Mouse (Mus musculus) B cell, adult (primary cell): Measurements from ENCODE around the gene Htra1. TPM values are rescaled to one million over a fixed set of nuclear protein-coding genes. Genes with fewer than 3 reads are reported as not detected.

Experiments
- total RNA-seq: library from RNA; stranded (reverse); gene quantifications from 4 replicates; pipeline ENCODE4 v1.2.4, GENCODE M21; 2023; ENCODE audit not compliant: inconsistent age

The Htra1 gene
- 0.77 TPM in 1 of 4 replicates, not detected in the others for total RNA-seq

DNA sequence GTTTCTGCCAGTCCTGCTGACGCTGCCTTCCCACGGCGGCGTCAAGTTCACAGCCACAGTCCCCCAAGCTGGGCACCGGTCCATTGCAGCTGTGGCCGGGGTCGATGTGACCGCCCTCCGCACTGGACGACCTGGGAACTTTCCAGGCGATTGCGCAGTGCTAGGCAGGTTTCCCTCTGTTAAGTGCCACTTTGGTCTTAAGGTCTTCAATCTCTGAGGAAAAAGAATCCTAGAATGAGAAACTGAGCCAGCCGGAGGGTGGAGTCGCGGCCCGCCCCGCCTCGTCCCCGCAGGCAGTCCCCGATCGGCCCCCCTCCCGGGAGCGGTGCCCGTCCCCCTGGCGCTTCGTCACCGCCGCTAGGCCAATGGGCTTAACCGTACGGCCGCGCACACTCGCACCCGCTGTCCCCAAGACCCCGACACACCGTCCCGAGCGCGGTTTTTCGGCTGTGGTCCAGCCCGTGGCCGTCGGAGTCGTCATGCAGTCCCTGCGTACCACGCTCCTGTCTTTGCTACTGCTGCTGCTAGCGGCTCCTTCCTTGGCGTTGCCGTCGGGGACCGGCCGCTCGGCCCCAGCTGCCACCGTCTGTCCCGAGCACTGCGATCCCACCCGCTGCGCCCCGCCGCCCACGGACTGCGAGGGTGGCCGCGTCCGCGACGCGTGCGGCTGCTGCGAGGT, at the start of gene Htra1:
Htra1 (plus strand) TSS at position 319 of the 679 bp plus-strand sequence.

DNA sequence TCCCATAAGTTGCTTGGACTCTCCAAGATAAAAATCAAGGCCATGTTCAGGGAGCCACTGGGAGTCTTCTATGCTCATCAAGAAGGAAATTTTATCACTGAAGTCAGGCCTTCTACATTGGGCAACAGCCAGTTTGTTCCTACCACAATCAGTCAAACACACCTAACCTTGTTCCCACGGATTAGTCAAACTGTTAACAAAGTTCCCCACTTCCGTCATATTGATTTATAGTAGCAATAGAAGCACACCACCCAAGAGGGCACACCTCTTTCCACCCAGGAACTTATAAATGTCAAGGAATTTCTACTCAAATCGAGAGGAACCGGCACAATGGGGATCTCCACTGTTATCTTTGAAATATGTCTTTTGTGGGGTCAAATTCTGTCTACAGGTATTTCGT, 95.8 kb downstream of the Htra1 start, which contains the start of gene Dmbt1:
Dmbt1 (plus strand) TSS at position 299 of the 400 bp plus-strand sequence.

Other genes with a start within 250 kb of the Htra1 start
- gene Btbd16, start 162.0 kb upstream of the Htra1 start, total RNA-seq = not detected in 4 replicates
- gene Plekha1, start 70.4 kb upstream of the Htra1 start, total RNA-seq = 42.6 to 45.6 TPM (median 44.6 TPM) in 4 replicates
- gene Dmbt1, start 95.9 kb downstream of the Htra1 start, total RNA-seq = 0.24 to 0.27 TPM in 2 of 4 replicates, not detected in the others
- gene 4933402N03Rik, start 210.2 kb downstream of the Htra1 start, total RNA-seq = not detected in 4 replicates
- gene 5430419D17Rik, start 238.3 kb downstream of the Htra1 start, total RNA-seq = not detected in 4 replicates